In the genomic region with DNA sequence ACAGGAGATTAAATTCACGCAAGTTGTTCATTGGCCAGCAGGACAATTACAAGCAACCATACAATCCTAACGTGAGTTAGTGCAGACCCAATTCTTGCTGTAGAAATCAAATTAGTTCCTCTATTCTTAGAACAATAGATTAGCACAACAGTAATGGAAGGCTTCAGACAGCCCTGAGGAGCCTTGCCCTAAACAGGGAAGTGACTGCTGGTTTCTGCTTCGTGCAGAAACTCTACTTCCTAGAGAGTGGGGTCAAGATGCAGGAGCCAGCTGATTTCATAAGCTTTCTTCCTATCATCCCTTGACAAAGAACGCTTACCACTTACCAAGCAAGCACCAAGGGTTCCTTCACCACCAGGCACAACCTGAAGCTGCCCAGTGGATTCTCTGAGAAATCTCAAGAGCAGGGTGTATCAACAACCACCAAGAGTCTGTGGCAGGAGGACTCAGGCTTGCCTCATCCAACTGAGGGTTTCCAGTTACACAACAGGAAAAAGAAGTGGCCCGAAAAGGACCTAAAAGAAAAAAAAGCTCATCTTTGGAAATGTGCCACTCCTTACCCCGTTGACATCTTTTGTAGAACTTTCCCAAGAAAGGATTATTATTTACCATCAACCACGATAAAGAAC, we compare ENCODE assay signal across 17 mouse cellular contexts.
A peak's percentile ranks its signal among the peaks of the same experiment; 100 is the strongest.
DNase-seq lines count a peak whose midpoint lies in the region; ATAC-seq and TF ChIP-seq lines count a peak whose summit lies in the region.
"Had no signal": no experiment of that assay in that cellular context is flagged by ENCODE, and none has a peak within 500 bp of the region (broad histone marks: within the 10 kb centered on the region; RNA-seq: fewer than 3 reads in every experiment).

No protein-coding gene starts in this region.

- TF ChIP-seq POLR2A in liver, adult 2 months (IDR thresholded peaks at IDR 0.05; ENCODE audit: extremely low read depth, insufficient read depth, low read length): no peak

- no peaks in the 10 kb centered on the region for H3K9me3 ChIP-seq in liver, embryonic 12.5 days (replicated peaks)
- no peaks in the 10 kb centered on the region for H3K9me3 ChIP-seq in megakaryocyte, embryonic 14.5 days
- H3K9me3 ChIP-seq in forebrain, embryonic 12.5 days: no peaks in the 10 kb centered on the region
- H3K9me3 ChIP-seq: embryonic facial prominence, embryonic 10.5 days; lung, embryonic 15.5 days had no signal

- no peaks in the 10 kb centered on the region for H3K36me3 ChIP-seq in liver, adult 2 months (ENCODE audit: control insufficient read depth, insufficient read depth, low read length)
- H3K36me3 ChIP-seq in liver, embryonic 12.5 days: no peaks in the 10 kb centered on the region
- no peaks in the 10 kb centered on the region for H3K36me3 ChIP-seq in megakaryocyte, embryonic 14.5 days (replicated peaks; ENCODE audit: low read length)
- H3K36me3 ChIP-seq in forebrain, embryonic 12.5 days (replicated peaks): no peaks in the 10 kb centered on the region
- H3K36me3 ChIP-seq: embryonic facial prominence, embryonic 10.5 days; lung, embryonic 15.5 days had no signal

- TF ChIP-seq CTCF in liver, adult 2 months (IDR thresholded peaks at IDR 0.05; ENCODE audit: low read depth, low read length): no peak

- no peaks in the 10 kb centered on the region for H3K79me2 ChIP-seq in liver, adult 2 months (ENCODE audit: control insufficient read depth, insufficient read depth, low read length)

- DNase-seq in liver, adult 2 months (ENCODE audit: extremely low read depth, low read depth, low spot score): peak; percentile 31
- peak; percentile 16 to 19 for DNase-seq in B cell, adult 2 months
- DNase-seq in thymus, postnatal 0 days (ENCODE audit: low spot score): no peak
- no peak for DNase-seq in cerebellum, adult 9-11 months
- DNase-seq: adrenal gland, adult 2 months; cerebellum, adult 11-12 months; kidney, adult 11 months; layer of hippocampus, postnatal 36 days had no signal

- no peak for ATAC-seq in liver, embryonic 12.5 days
- ATAC-seq in forebrain, embryonic 12.5 days (ENCODE audit: low FRiP score): no peak
- ATAC-seq: midbrain, embryonic 16.5 days had no signal

- no peak overlapping the region for H3K4me2 ChIP-seq in liver, embryonic 12.5 days
- H3K4me2 ChIP-seq in forebrain, embryonic 12.5 days: no peak overlapping the region
- H3K4me2 ChIP-seq: lung, embryonic 15.5 days had no signal

- H3K4me1 ChIP-seq in liver, adult 2 months (ENCODE audit: control insufficient read depth, insufficient read depth, low read length): no peaks in the 10 kb centered on the region
- peaks cover 4% of the 10 kb centered on the region; the same call in 1 of the 2 replicates for H3K4me1 ChIP-seq in liver, embryonic 12.5 days
- H3K4me1 ChIP-seq in brown adipose tissue, adult 24 weeks (ENCODE audit: control insufficient read depth, insufficient read depth, insufficient read length, low read length): peaks cover 8% of the 10 kb centered on the region
- peaks cover 65% of the 10 kb centered on the region for H3K4me1 ChIP-seq in megakaryocyte, embryonic 14.5 days
- no peaks in the 10 kb centered on the region for H3K4me1 ChIP-seq in forebrain, embryonic 12.5 days
- H3K4me1 ChIP-seq: embryonic facial prominence, embryonic 10.5 days; lung, embryonic 15.5 days had no signal

- 71% methylated on average over 7 of the region's 7 CpGs for WGBS in liver, adult 2 months
- WGBS in liver, embryonic 12.5 days (ENCODE audit: insufficient replicate concordance): 39% methylated on average over 7 of the region's 7 CpGs
- WGBS in forebrain, embryonic 12.5 days: 84% methylated on average over 7 of the region's 7 CpGs

- no peak overlapping the region for H3K9ac ChIP-seq in liver, adult 2 months (ENCODE audit: low read depth, low read length)
- no peak overlapping the region for H3K9ac ChIP-seq in liver, embryonic 12.5 days
- H3K9ac ChIP-seq in forebrain, embryonic 12.5 days: no peak overlapping the region
- H3K9ac ChIP-seq: lung, embryonic 15.5 days had no signal

- H3K27me3 ChIP-seq in liver, adult 2 months (ENCODE audit: control insufficient read depth, insufficient read depth, low read length): no peaks in the 10 kb centered on the region
- H3K27me3 ChIP-seq in liver, embryonic 12.5 days (replicated peaks): no peaks in the 10 kb centered on the region
- H3K27me3 ChIP-seq in megakaryocyte, embryonic 14.5 days (replicated peaks): no peaks in the 10 kb centered on the region
- H3K27me3 ChIP-seq in forebrain, embryonic 12.5 days: no peaks in the 10 kb centered on the region
- H3K27me3 ChIP-seq: lung, embryonic 15.5 days had no signal

- H3K4me3 ChIP-seq in liver, adult 2 months (ENCODE audit: insufficient read depth, low read depth, low read length): no peak overlapping the region
- H3K4me3 ChIP-seq in liver, embryonic 12.5 days: no peak overlapping the region
- no peak overlapping the region for H3K4me3 ChIP-seq in brown adipose tissue, adult 24 weeks (ENCODE audit: insufficient read depth, low read depth, low read length)
- peak overlapping the region; percentile 26 for H3K4me3 ChIP-seq in megakaryocyte, embryonic 14.5 days (replicated peaks)
- no peak overlapping the region for H3K4me3 ChIP-seq in forebrain, embryonic 12.5 days (replicated peaks)
- H3K4me3 ChIP-seq: embryonic facial prominence, embryonic 10.5 days; heart, adult 2 months; lung, embryonic 15.5 days had no signal

- H3K27ac ChIP-seq in liver, adult 2 months (replicated peaks; ENCODE audit: insufficient read depth, low read depth, low read length): no peak overlapping the region
- no peak overlapping the region for H3K27ac ChIP-seq in liver, embryonic 12.5 days
- 0 out of 2 replicates have a peak overlapping the region, but pooled peaks have one; percentile 36 for H3K27ac ChIP-seq in brown adipose tissue, adult 24 weeks (replicated peaks; ENCODE audit: low read depth, low read length)
- H3K27ac ChIP-seq in forebrain, embryonic 12.5 days: no peak overlapping the region
- H3K27ac ChIP-seq: embryonic facial prominence, embryonic 10.5 days; heart, adult 2 months; kidney, postnatal 0 days; lung, embryonic 15.5 days had no signal

Comparison
In these comparisons a context has a peak if more than half of its experiments do, and no peak if none do; other contexts are left out.
1. DNase-seq: peak in liver, adult 2 months (single experiment) and B cell, adult 2 months (2 of 2); none in thymus, postnatal 0 days (single experiment) and cerebellum, adult 9-11 months (single experiment).